Mouse (Mus musculus) spleen, postnatal 36 days (tissue): ENCODE results near the gene Klk6.
A peak's percentile ranks its signal among the peaks of the same experiment; 100 is the strongest.

Experiments
- DNase-seq, 2 experiments: peaks; one replicate each; pipeline ENCODE4 v3.0.0; 2022; ENCODE audit warnings: low spot score in 2 of 2, mixed read lengths in 1 of 2

Klk6 gene

DNA sequence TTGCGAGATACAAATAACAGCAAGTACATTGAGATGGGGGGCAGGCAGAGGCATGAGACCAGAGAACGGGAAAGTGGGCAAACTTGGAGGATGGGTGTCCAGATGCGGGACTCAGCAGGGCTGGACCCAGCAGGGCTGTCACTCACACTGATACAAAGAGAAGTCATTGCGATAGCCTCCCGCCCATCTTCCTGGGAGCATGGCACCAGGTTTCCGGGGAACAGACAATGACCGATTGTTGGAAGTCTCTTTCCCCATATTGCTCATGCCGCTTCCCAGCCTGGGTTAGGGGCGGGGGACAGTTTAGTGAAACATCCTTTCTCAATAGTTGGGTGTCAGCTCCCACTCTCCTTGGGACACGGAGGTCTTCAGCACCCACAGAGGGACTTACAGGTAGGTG is at the start of gene Klk6:
Klk6 (plus strand) TSS at position 301 of the 400 bp plus-strand sequence.
- DNase-seq: no peak

DNA sequence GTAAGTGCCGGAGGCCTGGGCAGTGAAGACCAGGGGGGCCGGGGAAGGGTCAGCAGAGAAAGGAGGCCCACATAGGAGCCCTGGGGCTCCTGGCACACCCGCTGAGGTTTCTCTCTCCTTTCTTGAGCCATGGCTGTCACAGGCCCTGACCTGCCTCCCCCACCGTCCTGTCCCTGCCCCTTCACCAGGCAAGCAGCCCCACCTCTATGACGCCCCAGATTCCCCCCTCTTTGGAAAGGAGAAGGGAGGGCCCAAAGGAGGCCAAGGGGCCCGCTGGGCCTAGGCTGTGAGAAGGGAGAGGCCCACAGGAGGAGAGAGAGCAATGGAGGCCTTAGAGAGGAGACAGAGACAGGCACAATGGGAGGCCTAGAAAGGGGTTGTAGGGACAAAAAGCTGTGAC is 49.5 kb upstream of the Klk6 start:
- DNase-seq: no peak

DNA sequence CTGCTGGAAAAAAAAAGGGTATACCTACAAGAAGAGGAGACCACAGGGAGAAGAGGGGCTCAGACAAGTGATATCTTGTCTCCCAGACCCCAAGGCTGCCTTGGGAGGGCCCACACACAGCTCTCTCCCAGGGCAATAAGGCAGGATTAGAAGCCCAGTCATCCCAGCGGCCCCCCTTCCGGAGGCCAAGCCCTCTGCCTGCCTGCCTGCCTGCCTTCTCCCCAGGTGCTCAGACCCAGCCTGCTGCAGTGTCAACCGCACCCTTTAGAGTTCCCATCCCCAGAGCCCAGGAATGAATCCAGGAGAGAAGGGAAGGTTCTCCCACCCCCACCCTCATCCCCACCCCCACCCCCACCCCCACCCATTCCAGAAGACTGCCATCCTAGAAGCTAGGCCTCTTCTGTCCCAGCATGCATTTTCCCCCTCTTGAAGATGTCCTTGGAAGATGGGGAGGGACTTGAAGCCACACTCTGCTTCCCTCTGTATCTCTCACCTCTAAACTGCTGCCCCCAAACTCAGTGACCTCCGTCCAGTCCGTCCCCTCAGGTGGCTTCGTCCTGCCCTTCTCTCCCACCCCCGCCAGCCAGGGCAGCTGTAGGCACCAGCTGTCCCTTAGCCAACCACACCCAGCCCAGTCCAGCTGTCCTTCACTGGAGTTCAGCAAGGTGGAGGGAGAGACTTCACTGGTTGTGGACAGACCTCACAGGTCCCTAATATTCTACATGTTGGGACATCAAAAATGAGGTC is 48.8 kb upstream of the Klk6 start:
- no peak for DNase-seq

DNA sequence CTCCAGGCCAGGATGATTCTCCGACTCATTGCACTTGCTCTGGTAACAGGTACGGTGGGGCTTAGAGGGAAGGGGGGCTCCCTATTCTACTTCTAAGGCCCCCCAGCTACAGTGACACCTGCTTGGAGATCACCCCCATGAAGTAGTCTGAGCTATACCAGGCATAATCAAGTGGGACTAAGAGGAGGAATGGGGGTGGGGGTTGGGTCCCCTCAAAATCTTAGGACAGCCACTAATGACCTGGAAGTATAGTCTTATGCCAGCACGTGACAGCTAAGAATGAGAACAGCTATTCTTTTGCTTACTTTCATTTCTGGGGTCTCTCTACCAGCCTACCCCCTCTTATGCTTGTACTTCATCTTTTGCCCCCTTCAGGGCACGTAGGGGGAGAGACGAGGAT is 47.8 kb upstream of the Klk6 start:
- no peak for DNase-seq

DNA sequence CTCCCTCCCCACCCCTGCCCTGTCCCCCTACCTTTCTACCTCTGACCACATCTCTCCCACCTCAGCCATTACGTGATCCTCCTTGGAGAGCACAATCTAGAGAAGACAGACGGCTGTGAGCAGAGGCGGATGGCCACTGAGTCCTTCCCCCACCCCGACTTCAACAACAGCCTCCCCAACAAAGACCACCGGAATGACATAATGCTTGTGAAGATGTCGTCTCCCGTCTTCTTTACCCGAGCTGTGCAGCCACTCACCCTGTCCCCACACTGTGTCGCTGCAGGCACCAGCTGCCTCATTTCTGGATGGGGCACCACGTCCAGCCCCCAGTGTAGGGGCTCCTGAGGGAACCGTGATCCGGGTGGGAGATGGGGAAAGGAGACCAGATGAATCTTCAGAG is 46.9 kb upstream of the Klk6 start:
- DNase-seq: no peak

DNA sequence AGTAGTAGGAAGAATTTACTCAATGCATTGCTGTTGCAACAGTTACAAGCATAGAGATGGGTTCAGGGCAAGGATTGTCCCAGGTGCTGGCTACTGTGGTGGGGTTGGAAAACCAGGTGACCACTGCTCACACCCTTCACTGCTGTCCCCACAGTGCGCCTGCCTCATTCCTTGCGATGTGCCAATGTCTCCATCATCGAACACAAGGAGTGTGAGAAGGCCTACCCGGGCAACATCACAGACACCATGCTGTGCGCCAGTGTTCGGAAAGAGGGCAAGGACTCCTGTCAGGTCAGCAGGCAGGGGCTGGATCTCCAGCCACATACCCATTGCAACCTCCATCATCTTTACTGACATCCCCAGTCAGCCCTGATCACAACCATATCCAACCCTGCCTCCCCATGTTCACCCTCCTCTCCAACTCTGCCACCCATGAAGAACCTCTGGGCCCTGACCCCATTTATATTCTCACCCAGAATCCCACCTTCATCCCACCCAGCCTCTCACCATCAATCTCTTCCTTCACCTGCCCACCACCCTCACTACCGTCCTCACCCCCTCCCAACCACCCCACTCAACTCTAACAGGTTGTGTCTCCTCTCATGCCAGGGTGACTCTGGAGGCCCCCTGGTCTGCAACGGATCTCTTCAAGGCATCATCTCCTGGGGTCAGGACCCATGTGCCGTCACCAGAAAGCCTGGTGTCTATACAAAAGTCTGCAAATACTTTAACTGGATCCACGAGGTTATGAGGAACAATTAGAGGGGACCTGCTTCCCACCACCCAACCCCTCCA is 45.9 kb upstream of the Klk6 start:
- no peak for DNase-seq

DNA sequence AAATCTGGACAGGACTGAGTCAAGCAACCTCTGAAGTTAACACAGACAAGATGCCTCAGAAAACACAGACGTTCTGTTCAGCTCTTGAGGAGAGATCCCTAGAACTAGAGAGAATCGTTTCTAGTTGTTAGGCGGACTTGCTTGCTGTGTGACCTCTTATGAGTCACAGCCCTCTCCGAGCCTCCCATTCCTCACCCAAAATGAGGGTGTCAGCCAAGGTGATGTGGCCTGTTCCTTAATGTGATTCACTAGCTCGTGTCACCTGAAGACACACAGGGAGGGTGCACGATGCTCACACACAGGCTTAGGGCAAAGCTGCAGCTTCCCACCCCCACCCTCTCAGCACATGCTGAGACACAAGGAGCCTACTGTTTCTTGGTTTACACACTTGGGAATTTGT is 44.1 kb upstream of the Klk6 start:
- DNase-seq: no peak

DNA sequence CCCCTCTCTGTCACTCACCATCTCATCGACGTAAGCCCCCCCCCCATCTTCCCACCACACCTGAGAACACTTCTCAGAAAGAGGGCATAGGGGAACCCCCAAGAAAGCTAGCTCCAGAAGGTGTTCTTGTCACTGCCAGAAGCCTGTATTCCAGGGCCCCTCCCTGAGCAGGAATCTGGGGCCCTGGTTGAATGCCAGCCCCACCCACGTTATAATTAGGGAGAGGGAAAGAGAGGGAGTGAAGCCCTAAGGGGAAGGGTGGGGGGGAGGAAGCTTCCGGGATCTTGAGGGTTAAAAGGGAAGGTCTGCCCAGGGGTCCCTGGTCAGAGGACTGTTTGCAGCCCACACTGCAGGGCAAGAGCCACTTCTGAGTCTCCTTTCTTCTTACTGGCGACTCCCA is 43.6 kb upstream of the Klk6 start, which contains the start of gene Klk10:
Klk10 (plus strand) TSS at position 290 of the 400 bp plus-strand sequence.
- DNase-seq: no peak

DNA sequence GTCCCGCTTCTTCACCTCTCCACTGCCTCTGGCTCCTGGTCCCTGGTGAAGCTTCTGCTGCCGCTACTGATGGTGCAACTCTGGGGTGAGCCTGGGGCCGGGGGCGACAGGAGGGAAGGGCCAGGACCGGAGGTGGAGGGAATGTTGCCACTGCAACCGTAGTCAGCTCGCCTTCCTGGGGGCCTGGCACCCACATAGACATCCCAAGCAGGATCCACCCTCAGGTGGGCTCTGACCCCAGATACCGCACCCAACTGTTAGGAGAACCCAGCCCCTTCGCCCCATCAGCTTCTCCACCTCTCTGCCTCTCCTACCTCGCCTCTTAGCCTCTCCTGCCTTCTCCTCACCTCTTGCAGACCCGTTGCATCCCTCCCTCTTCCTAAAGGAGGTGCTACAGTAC is 42.8 kb upstream of the Klk6 start:
- DNase-seq: no peak

DNA sequence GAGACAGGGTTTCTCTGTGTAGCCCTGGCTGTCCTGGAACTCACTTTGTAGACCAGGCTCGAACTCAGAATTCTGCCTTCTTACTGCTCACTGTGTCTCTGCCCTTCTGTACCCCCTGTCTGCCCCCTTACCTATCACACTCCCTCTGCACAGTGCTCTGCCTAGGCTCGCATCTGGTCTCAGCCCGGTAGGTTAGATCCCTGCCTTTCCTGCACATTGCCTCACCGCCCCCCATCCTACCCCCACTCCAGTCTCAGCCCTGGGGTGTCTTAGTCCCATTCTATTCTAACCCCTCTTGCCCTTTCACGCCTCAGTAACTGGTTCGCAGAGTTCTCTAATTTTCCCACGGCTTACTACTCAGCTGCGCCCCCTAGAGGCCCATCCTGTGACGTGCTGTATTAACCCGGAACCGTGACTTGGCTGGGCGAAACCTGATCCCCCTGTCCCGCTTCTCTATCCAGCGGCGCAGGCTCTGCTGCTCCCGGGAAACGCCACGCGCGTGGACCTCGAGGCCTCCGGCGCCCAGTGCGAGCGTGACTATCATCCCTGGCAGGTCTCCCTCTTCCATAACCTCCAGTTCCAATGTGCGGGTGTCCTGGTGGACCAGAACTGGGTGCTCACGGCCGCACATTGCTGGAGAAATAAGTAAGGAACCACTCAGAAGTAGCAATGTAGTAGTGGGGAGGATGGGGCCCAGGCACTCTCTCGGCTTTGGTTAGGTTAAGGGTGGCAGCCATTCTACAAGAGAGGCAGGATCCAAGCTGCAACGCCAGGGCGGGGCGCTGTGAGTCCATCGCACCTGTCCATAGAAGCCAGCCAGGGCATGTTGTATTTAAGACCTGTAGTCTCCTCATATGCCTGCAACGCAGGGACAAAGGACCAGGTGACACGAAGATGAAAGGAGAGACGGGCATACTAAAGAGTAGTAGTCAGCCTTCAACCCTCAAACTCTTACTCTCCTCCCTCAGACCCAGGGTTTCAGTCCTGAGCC is 41.7 kb upstream of the Klk6 start:
- DNase-seq: peak; percentile 23 to 54

DNA sequence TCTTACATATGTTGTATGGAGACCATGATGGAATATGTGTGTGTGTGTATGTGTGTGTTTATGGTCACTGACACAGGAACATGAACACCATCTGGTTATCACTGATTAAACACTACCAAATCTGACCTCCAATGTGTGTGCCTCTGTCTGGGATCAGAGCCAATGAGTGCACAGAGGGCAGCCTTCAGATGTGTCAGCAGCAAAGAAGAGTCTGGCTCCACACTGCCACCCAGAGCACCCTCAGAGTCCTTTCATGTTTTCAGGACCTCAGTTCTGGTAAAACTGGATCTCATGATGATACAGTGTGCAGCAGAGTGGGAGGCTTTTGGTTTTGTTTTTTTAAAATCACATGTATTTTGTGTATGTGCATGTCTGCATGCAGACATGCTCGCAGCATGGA is 39.0 kb upstream of the Klk6 start:
- DNase-seq: no peak

DNA sequence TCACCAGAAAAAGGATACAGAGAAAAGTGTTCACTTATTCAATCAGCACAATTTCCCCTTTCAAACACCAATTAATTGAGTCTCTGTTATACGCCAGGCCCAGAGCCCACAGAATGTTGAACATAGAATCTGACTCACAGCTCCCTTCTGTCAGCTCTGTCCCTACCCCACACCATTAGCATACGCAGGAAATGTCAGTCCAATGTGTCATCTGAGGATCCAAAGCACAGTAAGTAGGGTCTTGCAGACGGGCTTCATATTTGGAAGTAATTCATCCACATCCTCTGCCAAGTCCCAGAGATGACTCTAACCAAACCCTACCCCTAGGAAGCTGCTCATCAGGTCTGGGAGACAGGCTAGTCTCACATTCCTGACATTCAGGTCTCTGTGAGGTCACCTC is 36.2 kb upstream of the Klk6 start:
- no peak for DNase-seq

DNA sequence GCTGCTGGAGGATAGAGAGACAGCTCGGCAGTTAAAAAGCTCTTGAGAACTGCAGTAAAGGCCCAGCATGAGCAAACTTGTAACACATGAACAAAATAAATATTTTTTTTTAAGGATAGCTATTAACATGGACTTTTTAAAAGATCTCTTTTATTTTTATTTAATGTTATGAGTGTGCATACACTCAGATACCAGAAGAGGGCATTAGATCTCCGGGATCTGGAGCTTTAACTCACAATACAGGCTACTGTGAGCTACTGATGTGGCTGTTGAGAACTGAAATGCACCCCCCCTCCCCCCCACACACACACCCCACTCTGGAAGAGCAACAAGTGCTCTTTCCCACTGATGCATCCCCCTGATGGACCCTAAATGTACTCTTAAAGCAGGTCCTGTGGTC is 35.0 kb upstream of the Klk6 start:
- DNase-seq: no peak

DNA sequence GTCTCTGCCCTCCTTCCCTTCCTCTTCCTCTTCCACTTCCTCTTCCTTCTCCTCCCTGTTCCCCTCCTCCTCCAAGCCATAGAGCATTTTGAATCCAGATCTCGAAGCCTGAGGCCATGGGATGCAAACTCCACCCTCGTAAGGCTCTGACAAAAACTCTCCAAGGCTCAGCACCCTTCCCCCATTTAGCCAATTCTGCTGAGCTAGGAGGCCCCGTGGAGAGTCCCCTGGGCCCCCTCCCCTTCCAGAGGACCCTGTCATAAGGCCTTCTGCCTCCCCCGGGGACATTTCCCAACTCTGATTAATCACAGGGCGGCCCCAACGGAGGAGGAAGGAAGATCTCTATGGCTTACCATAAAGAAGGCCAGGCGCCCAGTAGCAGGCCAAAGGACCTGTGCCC is 32.7 kb upstream of the Klk6 start, which contains the start of gene Klk9:
Klk9 (plus strand) TSS at position 301 of the 400 bp plus-strand sequence.
- DNase-seq: no peak

DNA sequence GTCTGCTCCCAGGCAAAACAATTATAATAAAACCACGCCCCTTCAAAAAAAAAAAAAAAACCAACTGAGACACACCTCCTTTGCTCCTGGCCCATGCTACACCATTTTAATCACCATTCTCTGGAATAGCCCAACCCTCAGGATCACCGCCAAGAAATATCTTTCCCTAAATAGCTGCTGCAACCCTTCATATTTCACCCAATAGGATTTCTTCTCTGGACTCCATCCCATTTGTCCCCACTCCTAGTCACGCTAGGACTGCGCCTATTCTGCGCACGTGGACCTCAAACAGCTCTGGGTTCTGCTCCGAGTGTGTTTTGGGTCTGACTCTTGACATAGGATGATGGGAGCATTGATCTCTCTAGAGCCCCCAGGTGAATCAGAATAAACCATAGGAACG is 27.9 kb upstream of the Klk6 start:
- DNase-seq: no peak

DNA sequence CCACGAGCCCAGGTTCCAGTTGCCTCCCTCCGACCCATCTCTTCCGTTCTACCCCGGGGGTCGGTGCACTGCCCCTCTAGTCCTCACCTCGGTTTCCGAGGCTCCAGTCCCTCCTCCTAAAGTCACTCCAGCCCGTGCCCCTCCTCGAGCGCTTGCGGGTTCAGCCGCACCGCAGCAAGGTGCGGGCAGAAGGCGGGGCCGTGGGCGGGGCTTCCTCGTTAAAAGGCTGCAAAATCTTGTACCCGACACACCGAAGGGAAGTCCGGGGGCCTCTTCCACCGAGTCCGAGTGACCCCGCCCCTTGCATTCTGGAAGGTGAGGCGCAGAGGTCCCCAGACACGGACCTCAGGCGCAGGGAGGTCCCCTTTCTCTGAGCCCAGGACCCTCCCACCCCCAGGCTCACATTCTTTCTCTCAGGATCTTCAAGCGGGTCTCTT is 26.9 kb upstream of the Klk6 start, which contains the start of gene Klk8:
Klk8 (plus strand) TSS at position 245 of the 437 bp plus-strand sequence.
- peak; percentile 13 to 21 for DNase-seq

DNA sequence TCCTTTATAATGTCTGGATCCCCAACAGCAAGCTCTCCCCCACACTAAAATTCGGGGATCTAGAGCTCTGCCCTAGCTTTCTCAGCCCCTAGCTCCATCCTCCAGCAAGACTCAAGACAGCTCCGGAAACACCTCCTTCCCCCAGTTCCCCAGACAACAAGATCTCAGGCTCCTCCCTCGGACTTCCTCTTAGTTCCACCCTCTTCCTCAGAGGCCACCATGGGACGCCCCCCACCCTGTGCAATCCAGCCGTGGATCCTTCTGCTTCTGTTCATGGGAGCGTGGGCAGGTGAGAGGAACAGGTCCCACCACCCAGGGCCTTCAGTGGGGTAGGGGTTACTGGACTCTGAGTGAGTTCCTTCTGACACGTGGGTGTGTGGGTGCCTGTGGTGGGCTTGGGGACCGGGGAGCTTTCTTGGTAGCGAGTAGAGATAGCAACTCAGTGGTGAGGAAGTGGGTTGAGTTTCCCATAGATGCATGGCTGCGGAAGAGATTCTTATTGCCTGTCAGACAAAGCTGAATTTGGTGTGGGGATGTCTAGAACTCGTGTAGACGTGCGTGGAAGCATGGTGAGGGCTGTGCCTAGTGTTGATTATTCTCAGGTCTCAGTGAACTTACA is 26.3 kb upstream of the Klk6 start:
- DNase-seq: peak; percentile 26 to 28

DNA sequence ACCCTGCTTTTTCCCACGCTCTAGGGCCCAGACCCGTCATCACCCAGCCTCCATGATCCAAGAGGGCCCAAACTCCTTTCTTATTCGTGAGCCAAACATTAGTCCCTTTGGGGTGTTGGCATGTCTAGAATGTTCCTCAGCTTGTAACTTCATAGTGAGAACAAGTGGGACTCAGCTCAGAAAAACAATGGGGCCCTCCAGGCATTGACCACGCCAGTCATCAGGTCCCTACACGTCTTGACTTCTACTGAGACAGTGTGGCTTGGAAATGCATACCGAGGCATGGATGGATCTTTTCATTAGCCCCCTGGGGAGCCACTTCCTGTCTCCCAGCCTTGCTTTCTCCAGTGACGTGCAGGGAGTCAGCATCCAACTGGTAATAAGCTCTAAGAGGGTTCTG is 24.4 kb upstream of the Klk6 start:
- no peak for DNase-seq

DNA sequence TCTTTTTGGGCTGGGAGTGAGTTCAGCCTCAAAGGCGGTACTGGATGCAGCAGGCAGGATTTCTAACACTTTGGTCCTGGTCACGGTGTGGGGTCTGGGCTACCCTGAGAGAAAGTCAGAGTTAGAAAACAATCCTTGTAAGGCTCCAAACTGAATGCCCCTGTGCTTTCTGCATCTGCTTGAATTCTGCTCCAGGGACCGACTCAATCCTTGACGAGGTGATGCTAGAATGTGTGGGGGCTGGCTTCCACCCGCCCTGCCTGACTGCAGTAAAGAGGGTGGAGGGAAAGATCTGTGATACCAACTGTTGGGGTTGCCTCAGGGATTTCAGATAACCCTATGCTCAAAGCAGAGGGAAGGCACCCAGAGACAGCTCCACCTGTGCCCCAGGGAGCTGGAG is 13.3 kb upstream of the Klk6 start, which contains the start of gene Klk7:
Klk7 (plus strand) TSS at position 301 of the 400 bp plus-strand sequence.
- no peak for DNase-seq

DNA sequence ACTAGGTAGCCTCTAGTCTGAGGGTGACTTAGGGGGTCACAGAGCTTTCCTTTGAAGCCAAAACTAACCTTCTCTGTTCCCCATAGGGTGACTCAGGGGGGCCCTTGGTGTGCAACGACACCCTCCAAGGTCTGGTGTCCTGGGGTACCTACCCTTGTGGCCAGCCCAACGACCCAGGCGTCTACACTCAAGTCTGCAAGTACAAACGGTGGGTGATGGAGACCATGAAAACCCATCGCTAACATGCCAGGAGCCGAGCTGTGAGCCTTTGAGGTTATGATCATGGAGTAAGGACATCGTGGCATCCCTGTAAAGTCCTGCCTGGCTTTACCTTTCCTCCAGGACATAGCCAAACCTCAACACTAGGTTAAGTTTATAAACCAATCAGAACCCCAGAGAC is 9.1 kb upstream of the Klk6 start:
- DNase-seq: no peak

DNA sequence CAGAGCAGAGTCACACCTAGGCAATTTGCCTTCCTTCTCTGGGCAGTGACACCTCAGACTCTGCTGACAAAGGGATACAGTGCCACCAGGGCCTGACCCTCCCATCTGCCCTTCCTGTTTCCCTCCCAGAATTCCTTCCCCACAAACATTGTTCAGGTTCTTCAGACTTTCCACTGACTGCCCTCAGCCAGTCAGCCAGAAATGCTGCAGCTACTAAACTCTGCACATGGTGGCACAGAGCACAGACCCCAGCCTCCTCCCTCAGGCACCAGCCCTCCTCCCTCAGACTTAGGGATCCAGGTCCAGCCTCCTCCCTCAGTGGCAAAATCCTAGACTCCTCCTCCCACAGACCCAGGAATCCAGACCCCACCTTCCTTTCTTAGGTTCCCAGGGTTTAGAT is 7.6 kb upstream of the Klk6 start:
- no peak for DNase-seq
